Mouse (Mus musculus) ES-Bruce4 (cell line): Measurements from ENCODE around the gene Sdsl.

Experiments
- EP300 ChIP-seq: IDR thresholded peaks from 2 replicates; pipeline ENCODE4 v1.6.1; 2011; ENCODE audit warnings: low read depth, low read length; ENCODE audit not compliant: insufficient read depth
- POLR2A ChIP-seq: IDR thresholded peaks from one replicate; pipeline ENCODE4 v1.8.1; 2011; ENCODE audit warnings: low read length; ENCODE audit not compliant: insufficient read depth

DNA sequence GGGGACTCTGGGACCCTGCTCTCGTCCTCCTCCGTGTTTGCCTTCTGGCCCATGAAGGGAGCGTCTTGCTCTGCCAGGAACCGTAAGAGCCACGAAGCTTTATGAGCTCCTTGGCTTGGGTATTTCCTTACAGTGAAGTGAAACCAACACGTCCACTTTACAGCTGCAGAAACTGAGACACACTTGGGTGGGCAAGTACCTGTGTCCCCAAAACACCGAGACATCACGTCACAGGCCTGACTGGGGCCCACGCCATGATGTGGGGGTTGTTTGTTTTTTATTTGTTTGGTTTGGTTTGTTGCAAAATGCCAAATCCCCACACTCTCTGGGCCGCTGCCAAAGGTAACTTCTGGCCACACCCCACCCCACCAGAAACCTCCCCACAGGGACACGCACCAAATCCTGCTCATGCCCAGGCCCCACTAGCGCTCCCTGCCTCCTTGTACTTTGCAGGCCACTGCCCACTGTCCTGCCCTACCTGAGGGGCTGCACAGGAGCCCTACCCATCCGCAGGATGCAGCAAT is 23.2 kb upstream of the Sdsl start:
- TF ChIP-seq POLR2A (no peak), EP300 (no peak)
